Mouse (Mus musculus): ENCODE measurements around the gene Ankar. TPM values are rescaled to one million over a fixed set of nuclear protein-coding genes. Genes with fewer than 3 reads are reported as not detected.

Ankar gene
- total RNA-seq, 2 experiments from 2014 or later, result not detected

Other genes starting within 250 kb of the Ankar start
- not detected for gene March4, start 163.6 kb downstream of the Ankar start, total RNA-seq (2021)
- 10 to 100 TPM; 32.3 to 34.7 TPM for gene Smarcal1, start 117.3 kb downstream of the Ankar start, total RNA-seq (2021)
- gene Rpl37a, start 10.7 kb upstream of the Ankar start, total RNA-seq (2021), result 100 to 1,000 TPM; 918 to 961 TPM
- gene Igfbp2, start 123.9 kb upstream of the Ankar start, total RNA-seq (2021), result 1 to 10 TPM; 5.3 to 8.4 TPM
- 100 to 1,000 TPM; 190 to 236 TPM for gene Igfbp5, start 174.3 kb upstream of the Ankar start, total RNA-seq (2021)